Mouse (Mus musculus): Measurements from ENCODE around the gene Gm47791. TPM values are rescaled to one million over a fixed set of nuclear protein-coding genes. Genes with fewer than 3 reads are reported as not detected.

Gm47791 gene
- total RNA-seq (2014; fragmentation: Nextera tagmentation) (not detected in 2 replicates), total RNA-seq (2017) (not detected in 2 replicates)

DNA sequence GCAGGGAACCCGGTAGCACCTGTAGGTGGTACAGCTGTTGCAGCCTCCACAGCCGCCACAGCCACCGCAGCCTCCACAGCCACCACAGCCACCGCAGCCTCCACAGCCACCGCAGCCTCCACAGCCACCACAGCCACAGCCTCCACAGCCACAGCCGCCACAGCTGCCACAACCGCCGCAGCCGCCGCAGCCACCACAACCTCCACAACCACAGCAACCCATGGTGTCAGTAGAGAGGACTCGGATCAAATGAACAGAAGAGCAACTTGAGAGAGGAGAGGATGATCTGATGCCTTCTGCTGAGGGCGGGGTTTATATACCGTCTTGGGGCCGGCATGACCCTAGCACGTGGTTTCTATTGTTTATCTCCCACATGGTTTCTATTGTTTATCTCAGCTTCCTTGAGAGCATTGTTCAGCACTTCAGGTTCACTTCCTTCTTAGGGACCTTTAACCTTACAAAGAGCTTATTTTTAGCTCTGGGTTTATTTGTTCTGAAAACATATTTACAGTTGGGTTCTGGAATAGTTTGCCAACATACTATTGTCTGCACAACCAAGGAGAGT, at the start of gene Gm47791:
Gene Gm47791, minus strand, starts transcription at position 222 of the 565 bp plus-strand sequence.
- ATAC-seq (replicated peaks; ENCODE audit: poor library complexity, severe bottlenecking), result no peak

DNA sequence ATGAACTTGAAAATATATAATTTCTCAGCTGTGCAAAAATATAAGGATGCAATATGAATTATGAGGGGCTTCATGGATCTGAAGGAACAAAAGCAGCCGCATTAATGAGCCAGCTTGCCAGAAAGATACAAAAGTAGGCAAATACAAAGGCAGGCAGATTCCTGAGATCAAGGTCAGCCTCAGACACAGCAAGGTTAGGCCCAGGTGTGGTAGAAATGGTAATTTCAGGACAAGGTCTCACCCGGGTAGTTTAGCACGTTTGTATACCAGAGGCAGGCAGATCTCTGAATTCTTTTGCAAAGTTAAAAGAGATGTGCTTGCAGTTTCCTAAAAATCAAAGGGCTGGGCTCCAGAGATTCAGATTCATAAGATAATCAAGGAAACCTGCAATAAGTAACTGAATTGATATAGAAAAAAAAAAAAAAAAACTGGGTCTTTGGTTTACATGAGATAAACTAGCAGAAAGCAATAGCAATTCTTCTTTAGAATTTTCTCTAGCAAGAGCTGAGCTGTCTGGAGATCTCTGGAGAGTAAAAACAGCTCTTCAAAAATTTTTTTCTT, 49.7 kb upstream of the Gm47791 start:
- no peak for ATAC-seq (replicated peaks; ENCODE audit: poor library complexity, severe bottlenecking)

DNA sequence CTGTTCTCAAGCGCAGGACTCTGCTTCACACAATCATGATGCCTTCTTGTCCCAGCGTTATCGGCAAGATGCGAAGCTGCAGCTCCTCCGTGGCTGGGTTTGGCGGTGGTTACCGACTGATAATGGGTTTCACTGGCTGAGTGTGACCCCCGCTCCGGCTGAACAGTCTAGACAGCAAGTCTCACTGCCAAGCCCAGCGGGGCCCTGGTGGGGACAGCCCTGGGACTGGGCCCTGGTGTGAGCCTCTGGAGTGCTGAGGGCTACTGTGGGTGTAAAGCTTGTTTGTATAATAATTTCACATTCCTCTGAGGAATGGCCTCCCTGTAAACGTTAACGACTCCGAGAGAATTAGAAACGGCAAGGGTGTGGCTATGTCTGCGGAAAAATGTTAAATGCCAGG, 49.1 kb upstream of the Gm47791 start:
- no peak for ATAC-seq (replicated peaks; ENCODE audit: poor library complexity, severe bottlenecking)

DNA sequence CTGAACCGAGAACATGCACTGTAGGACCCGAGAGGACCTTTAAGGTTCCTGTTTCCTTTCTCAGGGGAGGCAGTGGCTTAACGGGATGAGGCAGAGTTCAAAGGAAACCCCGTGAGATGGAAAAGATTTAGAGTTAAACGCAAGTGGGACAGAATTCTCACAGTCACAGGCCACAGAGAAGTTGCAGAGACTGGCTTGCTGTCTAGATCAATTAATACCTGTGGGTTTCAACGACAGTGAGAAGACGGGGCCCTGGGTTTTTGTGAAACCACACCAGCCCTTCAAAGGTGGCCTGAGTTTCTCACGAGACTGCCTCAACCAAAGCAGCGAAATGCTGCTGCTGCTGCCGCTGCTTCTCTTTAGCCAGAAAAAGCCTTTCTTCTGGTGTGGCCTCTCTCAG, 48.3 kb upstream of the Gm47791 start:
- ATAC-seq (replicated peaks; ENCODE audit: poor library complexity, severe bottlenecking), result no peak

DNA sequence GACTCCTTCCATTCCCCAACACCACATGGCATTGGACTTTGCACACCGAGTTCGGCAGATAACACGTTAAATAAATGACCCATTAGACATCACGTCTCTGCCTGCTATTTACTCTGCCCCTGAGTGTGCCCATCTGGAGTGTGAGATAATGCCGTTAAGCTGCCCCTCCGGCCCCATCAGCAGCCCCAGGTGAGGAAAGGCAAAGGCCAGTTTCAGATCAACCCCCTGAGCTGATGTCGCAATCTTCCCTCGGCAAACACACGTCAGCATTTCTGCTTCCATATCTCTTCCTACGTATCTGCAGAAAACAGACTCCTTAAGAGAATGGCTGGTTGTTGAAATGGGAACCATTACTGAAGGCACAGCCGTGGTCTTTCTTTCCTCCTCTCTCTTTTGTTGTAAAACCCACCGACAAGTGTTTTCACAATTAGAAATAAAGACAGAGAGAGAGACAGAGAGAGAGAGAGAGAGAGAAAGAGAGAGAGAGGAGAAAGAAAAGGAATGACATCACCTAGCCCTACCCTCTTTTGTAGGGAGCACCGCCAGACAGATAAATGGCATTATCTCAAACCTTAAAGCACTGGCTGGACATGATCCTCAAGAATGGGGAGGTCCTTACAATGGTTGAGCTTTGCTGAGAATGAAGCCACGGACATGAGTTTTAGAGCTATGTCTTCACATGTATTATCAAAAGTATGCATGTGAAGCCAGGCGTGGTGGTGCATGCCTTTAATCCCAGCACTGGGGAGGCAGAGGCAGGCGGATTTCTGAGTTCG, 45.1 kb upstream of the Gm47791 start:
- ATAC-seq (replicated peaks; ENCODE audit: poor library complexity, severe bottlenecking), result peak; percentile 76

DNA sequence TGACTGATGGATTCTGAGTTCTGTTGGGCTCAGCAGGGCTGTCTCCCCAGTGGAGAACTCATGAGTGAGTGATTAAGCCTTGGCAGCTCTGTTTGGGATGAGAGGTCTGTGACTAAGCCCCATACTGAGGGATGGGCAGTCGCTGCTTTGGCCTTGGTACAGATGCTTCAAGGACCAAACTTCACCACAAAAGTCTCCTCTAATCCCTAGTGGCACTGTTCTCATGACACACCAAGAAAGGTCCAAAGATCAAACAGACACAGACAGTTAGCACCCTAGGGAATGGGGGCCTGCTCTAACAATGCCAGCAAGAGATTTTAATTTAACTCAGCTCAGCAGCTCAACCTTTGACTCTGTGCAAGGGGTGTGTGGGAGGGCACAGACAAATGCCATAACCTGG, 40.7 kb upstream of the Gm47791 start:
- ATAC-seq (replicated peaks; ENCODE audit: poor library complexity, severe bottlenecking), result no peak

DNA sequence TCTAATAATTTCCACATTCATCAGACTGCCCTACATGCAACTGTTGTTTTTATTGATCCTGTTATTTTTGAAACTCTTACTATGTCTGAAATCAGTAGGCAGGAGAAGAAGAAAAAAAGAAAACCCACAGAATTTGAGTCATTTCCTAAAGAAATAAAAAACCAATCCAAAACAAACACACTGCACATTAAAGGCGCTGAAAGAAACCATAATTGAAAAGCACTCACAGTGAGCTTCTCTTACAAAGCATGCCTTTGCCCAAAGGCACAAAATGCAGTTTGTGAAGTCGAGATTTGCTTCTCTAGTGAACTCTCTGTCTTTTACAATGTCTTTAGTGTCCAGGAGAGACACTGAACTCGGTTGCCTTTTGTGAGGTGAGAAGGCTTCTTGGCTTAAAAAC, 37.5 kb upstream of the Gm47791 start:
- ATAC-seq (replicated peaks; ENCODE audit: poor library complexity, severe bottlenecking), result no peak

DNA sequence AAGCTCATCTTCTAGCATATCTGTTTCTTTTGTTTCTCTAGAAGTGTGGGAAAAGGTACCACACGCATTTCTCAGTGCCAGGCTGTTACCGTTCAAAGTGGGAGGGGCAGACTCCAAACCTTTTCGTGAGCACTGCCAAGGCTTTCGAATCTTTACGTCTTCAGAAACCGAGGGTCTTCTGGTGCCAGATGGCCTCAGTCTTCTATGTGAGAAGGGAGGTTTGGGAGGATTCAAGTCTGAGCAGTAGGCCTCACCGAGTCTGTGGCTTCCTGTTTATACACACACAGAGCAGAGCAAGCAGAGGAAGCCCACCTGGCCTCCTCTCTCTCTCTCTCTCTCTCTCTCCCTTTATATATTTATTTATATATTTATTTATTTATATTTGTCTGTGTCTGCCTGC, 36.2 kb upstream of the Gm47791 start:
- ATAC-seq (replicated peaks; ENCODE audit: poor library complexity, severe bottlenecking), result no peak

DNA sequence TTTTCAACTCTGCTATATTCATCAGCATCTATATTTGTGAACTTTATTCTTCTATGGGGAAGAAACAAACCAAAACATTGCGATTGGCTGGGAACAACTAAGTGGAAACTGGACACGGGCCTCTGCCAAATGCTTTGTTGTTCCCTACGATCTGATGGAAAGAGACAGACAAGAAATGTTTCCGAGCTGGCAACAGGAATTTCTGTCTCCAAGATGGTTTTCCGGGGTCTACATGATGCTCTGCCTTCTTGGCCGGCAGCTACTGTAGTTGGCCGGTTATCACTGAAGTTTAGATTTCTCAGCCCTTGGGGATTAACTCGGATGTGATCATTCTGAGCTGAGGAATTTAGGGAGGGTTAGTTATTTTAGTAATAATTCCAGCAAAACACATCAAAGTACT, 35.3 kb upstream of the Gm47791 start:
- no peak for ATAC-seq (replicated peaks; ENCODE audit: poor library complexity, severe bottlenecking)

DNA sequence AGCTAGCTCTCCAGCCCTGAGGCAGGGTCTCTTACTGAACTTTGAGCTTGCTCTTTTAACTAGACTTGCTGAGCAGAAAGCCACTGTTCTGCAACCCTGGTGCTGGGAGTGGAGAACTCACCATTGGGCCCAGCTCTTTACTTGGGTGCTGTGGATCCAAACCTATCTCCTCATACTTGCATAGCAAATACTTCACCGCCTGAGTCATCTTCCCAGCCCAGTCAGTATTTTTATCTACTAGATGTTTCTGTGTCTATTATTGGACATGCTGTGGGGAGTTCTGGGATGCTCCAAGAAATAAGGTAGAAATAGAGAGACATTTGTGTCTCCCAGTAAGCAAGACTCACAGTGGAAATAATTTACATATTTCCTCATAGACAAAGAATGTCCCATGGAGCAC, 33.0 kb upstream of the Gm47791 start:
- no peak for ATAC-seq (replicated peaks; ENCODE audit: poor library complexity, severe bottlenecking)

DNA sequence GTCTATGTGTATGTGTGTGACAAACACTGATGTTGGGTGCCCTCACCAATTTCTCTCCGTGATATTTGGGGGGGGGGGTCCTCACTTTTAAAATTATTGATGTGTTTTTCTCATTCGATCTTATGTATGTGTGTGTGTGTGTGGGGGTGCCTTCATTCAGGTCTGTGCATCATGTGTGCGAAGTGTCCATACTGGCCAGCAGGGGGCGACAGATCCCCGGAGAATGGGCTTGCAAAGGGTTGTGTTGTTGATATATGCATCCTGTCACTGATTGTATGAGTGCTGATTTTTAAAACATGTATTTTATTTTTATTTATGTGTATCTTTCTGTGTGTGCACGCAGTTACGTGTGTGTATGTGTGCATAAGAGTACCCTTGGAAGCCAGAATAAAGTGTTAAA, 32.6 kb upstream of the Gm47791 start:
- no peak for ATAC-seq (replicated peaks; ENCODE audit: poor library complexity, severe bottlenecking)

DNA sequence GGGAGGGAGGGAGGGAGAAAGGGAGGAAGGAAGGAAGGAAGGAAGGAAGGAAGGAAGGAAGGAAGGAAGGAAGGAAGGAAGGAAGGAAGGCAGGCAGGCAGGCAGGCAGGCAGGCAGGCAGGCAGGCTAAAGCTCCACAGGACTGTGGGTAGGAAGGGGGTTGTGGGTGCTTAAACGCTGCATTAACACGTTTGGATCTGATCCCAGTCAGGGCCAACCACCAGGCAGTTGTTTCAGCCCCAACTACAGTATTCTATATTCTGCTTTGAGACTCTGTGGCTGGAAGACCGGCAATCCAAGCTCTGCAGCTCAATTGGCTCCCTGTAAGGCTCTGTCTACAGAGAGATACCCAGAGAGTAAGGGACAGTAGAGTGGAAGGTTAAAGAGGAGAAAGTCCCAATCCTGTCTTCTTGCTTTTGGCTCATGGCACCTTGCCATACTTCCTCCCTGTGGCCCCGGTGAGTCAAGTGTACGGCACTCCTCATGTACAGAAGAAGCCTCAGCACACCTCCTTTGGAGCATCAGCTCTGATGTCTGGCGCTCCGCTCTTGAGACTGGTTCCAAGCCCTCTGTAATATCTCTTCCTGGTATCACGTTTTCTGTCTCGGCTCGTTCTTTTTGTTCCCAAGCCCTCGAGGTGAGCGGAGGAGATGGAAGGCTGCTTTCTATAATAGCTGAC, 30.2 kb upstream of the Gm47791 start:
- ATAC-seq (replicated peaks; ENCODE audit: poor library complexity, severe bottlenecking), result no peak

DNA sequence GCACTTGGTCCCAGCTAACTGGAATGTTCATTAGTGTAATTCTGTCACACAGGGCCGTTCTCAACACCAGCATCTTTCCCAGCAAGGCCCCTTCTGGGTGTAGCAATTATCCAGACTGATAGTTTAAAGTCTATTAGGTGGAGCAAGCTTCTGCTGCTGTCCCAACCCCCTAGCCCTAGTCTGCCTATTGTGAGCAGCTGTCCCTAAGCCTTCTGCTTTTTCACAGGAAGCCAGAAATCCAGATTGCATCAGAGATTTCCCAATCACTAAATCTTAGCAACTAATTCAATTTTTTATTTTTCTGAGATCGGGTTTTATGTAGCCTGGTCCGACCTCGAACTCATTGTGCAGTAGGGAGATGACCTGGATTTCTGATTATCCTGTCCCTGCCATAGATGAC, 27.9 kb upstream of the Gm47791 start:
- peak; percentile 67 for ATAC-seq (replicated peaks; ENCODE audit: poor library complexity, severe bottlenecking)

DNA sequence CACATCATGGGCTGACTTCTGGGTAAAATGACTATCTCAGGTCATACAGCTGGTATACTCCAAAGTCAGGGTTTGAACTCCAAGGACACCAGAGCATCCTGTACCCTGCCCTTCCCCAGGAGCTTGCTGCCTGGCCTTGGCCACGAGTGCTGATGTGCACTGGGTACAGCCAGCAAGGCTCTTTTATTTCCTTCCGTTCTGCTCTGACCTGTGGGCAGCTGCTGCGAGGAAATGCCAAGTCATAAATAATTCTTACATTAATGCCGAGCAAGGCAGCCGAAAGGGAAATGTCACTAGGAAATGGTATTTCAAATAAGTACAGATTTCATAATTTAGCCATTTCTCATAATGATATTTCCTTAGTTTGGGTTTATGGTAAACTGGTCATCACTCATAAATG, 27.3 kb upstream of the Gm47791 start:
- peak; percentile 49 for ATAC-seq (replicated peaks; ENCODE audit: poor library complexity, severe bottlenecking)

DNA sequence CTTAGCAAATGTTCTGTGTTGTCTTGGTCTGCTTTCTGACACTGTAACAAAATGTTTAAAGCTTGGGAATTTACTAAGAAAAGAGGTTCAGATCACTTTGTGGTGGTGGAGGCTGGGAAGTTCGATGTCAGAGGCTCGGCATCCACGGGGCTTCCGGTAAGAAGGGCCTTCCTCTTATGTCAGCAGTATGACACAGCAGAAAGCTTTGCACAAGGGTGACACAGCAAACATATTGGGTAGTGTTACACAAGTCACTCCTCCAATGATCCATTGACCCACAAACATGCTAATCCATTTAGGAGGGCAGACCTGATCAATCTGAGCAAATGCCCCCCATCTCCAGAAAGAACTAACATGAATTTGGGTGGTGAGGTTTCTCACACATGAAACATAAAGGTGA, 26.0 kb upstream of the Gm47791 start:
- peak; percentile 45 for ATAC-seq (replicated peaks; ENCODE audit: poor library complexity, severe bottlenecking)

DNA sequence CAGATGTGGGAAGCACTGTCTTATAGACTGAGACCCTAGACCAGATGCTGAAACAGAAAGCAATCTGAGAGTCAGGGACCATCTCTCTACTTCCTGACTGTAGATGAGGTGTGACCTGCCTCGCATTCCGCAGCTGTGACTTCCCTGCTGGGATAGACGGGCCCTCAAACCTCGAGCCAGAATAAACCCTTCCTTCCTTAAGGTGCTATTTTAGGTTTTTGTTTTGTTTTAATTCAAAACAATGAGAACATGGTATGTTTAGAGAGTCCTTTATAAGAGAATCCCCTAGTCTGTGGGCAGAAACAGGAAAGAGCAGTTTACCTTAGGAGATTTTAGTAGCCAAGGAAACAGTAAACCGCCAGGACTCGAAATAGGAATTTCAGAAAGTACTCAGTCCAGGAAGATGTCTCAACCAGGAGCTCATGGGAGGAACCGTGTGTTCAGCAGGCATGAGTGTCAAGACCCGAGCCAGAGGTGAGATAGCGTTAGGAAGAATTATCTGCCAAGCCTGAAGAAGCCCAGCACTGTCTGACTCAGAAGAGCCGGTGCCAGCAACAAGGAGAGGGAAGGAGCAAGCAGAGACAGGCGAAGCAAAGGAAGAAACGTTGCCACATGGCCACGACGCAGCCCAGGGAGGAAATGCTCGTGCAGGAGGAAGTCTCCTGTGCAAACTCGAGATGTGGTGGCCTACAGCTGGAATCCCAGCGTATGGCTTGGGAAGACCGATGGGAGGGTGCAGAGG, 24.8 kb upstream of the Gm47791 start:
- peak; percentile 51 for ATAC-seq (replicated peaks; ENCODE audit: poor library complexity, severe bottlenecking)

DNA sequence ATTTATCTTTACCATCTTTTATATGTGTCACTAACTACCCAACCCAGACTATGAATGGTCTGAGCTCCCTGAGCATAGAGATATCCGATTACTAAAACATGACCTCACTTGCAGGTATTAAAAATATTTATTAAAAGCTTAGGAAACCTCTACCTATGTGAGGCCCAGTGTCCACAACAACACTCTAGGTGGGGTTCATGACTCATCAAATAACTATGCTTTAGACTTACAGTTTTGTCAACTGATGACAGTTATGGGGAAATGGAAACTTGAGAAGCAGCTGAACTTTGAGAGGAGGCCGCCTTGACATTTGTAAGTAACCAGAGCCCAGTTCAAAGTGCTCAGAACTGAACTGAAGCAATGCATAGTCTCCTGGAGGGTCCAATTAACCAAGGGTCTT, 24.2 kb upstream of the Gm47791 start:
- no peak for ATAC-seq (replicated peaks; ENCODE audit: poor library complexity, severe bottlenecking)

DNA sequence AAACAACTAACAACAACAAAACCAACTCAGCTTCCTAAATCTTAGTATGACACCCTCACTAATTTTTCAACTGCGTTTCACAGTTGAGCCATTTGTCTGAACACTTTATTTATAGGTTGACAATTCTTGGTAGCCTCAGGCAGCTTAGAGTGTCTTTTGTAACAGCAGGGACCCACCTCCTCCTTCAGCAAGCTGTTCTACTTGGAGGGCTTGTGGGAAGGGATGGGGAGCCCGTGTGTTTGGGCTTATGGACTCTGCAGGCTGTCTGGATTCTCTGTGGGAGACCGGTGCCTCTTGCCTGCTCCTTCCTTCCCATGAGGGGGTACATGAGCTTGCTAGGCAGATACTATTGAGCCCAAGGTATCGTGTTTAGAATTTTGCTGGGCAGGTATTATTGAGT, 22.9 kb upstream of the Gm47791 start:
- no peak for ATAC-seq (replicated peaks; ENCODE audit: poor library complexity, severe bottlenecking)

DNA sequence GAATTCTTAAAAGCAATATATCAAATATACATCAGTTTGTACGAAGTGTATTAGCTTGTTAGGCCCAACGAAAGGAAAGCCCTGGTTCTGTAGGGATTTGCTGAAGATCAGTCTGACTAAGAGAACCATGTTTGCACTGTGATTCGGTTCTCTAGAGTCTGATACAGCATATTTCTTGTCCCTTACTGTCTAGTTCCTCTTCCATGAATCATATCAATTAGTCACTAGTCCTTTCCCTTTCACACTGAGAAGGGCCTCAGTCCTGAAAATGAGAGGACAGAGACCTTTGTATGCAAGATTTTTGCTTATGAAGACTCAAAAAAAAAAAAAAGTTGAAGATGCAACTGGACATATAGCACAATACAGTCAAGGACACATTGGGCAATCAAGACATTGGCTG, 22.1 kb upstream of the Gm47791 start:
- no peak for ATAC-seq (replicated peaks; ENCODE audit: poor library complexity, severe bottlenecking)

DNA sequence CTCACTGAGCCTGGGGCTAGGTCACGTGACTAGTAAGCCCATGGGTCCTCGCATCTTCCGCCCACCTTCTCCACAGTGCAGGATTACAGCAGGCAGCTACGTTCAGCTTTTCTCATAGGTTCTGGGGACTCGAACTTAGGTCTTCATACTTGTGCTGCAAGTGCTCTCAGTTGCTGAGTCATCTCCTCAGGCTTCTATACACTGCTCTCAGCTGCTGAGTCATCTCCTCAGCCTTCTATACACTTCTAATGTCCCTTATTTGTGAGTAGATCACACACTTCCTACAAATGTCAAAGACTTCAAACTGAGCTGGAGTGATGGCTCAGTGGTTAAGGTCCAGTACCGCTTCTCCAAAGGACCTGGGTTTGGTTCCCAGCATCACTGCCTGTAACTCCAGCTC, 21.2 kb upstream of the Gm47791 start:
- ATAC-seq (replicated peaks; ENCODE audit: poor library complexity, severe bottlenecking), result no peak

DNA sequence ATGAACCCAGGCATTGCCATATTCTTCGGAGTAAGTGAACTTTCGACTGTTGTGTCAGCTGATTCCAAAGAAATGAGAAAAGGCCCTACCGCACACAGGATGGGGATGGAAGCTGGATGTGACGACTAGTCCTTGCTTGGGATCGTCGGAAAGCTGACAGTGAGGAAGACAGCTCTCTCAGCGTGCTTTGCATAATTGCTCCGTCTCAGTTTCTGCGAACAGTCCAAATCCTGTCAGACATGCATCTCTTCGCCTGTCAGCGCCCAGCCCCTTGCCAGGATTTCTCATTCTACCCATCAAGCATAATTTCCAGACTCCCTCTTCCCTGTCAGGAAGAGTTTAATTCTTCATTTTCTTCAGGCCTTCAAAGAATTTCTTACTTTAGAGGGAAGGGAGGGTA, 20.1 kb upstream of the Gm47791 start:
- no peak for ATAC-seq (replicated peaks; ENCODE audit: poor library complexity, severe bottlenecking)

Measured in granulocyte monocyte progenitor cell, adult 5-6 weeks (primary cell).